Mouse (Mus musculus) hindbrain, postnatal 0 days (tissue): ENCODE results near the gene Tmem161a. TPM values are rescaled to one million over a fixed set of nuclear protein-coding genes. Genes with fewer than 3 reads are reported as not detected.
"Not testable (repeated sequence)": the region's sequence is repeated elsewhere in the genome, so short reads cannot be mapped to it uniquely, and the experiment has no call there.

Source experiments
- ATAC-seq: fragments of 200-750 bp; cut with Nextera tagmentation; 2 replicates; pipeline ENCODE4 v1.8.0; 2017; ENCODE audit warnings: mild to moderate bottlenecking, moderate TSS enrichment, moderate library complexity
- DNase-seq: peaks from one replicate; pipeline ENCODE4 v3.0.0-alpha.2; 2015; ENCODE audit warnings: low spot score
- H3K27ac ChIP-seq: fragments of 300-500 bp; sonication (generic); 2 replicates; pipeline ENCODE4 v1.5.1; 2014; ENCODE audit warnings: mild to moderate bottlenecking
- H3K27me3 ChIP-seq: fragments of 300-500 bp; sonication (generic); 2 replicates; pipeline ENCODE4 v1.6.1; 2014; ENCODE audit warnings: low read length, mixed read lengths; ENCODE audit not compliant: insufficient read depth
- H3K36me3 ChIP-seq: fragments of 300-500 bp; sonication (generic); 2 replicates; pipeline ENCODE4 v1.6.1; 2014; ENCODE audit warnings: low read length, mixed read lengths; ENCODE audit not compliant: insufficient read depth
- H3K4me1 ChIP-seq: fragments of 300-500 bp; sonication (generic); 2 replicates; pipeline ENCODE4 v1.6.1; 2014; ENCODE audit warnings: antibody characterized with exemption, low read length, mixed read lengths; ENCODE audit not compliant: insufficient read depth
- H3K4me2 ChIP-seq: fragments of 300-500 bp; sonication (generic); 2 replicates; pipeline ENCODE4 v1.6.1; 2014; ENCODE audit warnings: low read depth, mild to moderate bottlenecking, low read length, moderate library complexity, mixed read lengths
- H3K4me3 ChIP-seq: fragments of 300-500 bp; sonication (generic); 2 replicates; pipeline ENCODE4 v1.5.1; 2014; ENCODE audit warnings: low read length
- H3K9ac ChIP-seq: fragments of 300-500 bp; sonication (generic); replicated peaks from 2 replicates; pipeline ENCODE4 v1.6.1; 2014; ENCODE audit warnings: mild to moderate bottlenecking, low read length, moderate library complexity, mixed read lengths
- H3K9me3 ChIP-seq: fragments of 300-500 bp; sonication (generic); 2 replicates; pipeline ENCODE4 v1.6.1; 2016; ENCODE audit warnings: low read length, mixed read lengths
- CTCF ChIP-seq: IDR thresholded peaks from 2 replicates; pipeline ENCODE4 v1.5.1; 2016; ENCODE audit warnings: antibody characterized with exemption, control low read depth, low read depth
- WGBS: fragments of 180-500 bp; shearing (Covaris S2); extraction: QIAGEN DNeasy Blood & Tissue Kit; methylation state at CpG from one replicate; pipeline ENCODE4 v1.1.7; 2014; 5-methylcytosine and 5-hydroxymethylcytosine counted together
- polyA plus RNA-seq: library from polyadenylated mRNA; unstranded; fragments of >200 nt; fragmentation: Nextera tagmentation; extraction: Ambion mirVana; gene quantifications from 2 replicates; pipeline ENCODE4 v1.2.1, GENCODE M21; 2015
- total RNA-seq: library from RNA; depleted of rRNA; stranded (reverse); fragments of >200 nt; gene quantifications from 2 replicates; pipeline ENCODE4 v1.2.3, GENCODE M21; 2014

Tmem161a gene
- total and polyA plus RNA-seq, 2 experiments from 2014 or later, result 45.2 to 53.7 TPM

DNA sequence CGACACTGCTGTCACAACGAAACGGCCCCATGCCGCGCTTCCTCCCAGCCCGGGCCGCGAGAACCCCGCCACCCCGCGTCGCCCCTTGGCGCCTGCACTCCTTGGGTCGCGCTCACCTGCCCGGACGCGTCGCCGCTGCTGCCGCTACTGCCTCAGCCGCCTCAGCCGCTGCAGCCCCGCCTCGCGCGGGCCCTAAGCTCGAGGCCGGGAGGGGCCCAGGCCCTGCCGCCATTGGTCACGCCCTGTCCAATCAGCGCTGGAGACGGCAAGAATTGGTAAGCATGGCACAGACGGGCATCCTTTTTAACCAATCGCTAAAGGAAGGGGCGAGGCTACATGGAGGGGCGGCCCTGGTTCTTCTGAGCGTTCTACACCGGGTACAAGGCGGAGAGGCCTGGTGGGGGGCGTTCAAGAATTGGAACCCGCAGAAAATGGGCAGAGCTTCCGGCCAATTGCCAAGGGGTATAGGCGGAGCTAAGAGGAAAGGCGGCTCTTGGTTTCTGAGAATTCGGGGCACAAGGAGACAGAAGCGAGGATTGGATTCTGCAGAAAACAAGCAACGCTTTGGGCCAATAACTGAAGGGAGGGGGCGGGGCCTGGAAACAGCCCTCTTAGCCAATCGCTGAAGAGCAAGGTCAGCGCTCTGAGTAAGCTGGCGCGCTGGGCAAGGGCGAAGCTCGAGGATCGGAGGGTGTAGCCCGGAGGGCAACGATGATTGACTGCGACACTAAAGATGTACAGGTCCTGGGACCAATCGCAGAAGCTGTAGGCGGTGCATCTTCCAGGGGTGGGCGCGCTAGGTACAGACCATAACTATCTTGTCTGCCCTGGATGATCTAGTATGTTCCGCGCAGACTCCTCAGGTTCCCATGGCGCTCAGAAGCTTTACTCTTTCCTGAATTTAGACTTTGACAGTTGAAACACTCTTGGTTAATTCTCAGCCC is 40.2 kb downstream of the Tmem161a start, which contains the start of gene Slc25a42:
Slc25a42 (minus strand) TSS at position 194 of the 944 bp plus-strand sequence.
- ATAC-seq (peak; percentile 97), DNase-seq (peak; percentile 99)
- no peaks in the 10 kb centered on the region for H3K4me1 ChIP-seq
- 1% methylated on average over 66 of the region's 66 CpGs for WGBS
- H3K36me3 ChIP-seq, result no peaks in the 10 kb centered on the region
- H3K9me3 ChIP-seq, result no peaks in the 10 kb centered on the region
- peaks cover 3% of the 10 kb centered on the region; the same call in 1 of the 2 replicates for H3K27me3 ChIP-seq
- H3K4me3 ChIP-seq, result peak within 1 kb of the TSS; percentile 69
- H3K9ac ChIP-seq, result peak within 1 kb of the TSS; percentile 71
- no peak for TF ChIP-seq CTCF
- peak within 1 kb of the TSS; percentile 91 for H3K4me2 ChIP-seq
- peak within 1 kb of the TSS; percentile 83 for H3K27ac ChIP-seq

DNA sequence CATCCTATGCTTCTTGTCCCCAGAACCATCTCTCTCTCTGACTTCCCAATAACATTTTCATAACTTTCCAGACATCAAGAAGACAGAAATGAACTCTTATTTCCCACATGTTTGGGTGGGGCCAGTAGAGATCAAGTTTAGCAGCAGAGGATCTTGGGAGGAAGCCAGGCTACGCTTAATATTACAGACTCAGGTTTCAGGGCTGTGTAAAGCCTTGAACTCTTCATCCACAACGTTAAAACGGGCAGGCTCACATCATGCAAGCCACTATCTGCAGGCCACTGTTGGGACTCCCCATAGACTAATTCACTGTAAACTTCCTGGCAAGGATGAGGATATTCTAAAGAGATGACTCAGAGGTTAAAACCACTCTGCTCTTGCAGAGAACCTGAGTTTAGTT is 42.3 kb downstream of the Tmem161a start:
- no peak for TF ChIP-seq CTCF
- Histone ChIP-seq H3K4me1 (no peaks in the 10 kb centered on the region), H3K36me3 (no peaks in the 10 kb centered on the region), H3K9ac (no peak overlapping the region), H3K27ac (no peak overlapping the region), H3K9me3 (no peaks in the 10 kb centered on the region), H3K4me3 (no peak overlapping the region), H3K27me3 (no peaks in the 10 kb centered on the region), H3K4me2 (no peak overlapping the region)
- 77% methylated on average over 3 of the region's 3 CpGs for WGBS
- DNase-seq, result no peak
- no peak for ATAC-seq

DNA sequence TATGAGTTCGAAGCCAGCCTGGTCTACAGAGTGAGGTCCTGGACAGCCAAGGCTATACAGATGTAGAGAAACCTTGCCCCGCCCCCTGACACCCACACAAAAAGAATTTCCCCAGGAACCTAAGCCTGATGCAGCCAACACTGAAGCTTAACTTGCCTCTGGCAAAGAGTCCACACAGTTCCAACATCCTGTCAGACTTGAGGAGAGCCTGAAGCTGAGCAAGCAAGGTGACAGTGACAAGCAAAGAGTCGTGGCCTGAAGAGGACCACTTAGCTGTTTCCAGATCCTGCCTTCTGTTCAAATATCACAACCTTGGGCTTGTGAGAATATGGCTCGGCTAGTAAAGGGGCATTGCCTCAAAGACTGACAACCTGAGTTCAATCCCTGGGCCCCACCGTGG is 42.9 kb downstream of the Tmem161a start:
- no peak for TF ChIP-seq CTCF
- H3K4me2 ChIP-seq, result no peak overlapping the region
- H3K4me1 ChIP-seq, result no peaks in the 10 kb centered on the region
- DNase-seq (no peak), ATAC-seq (no peak)
- WGBS, result 75% methylated on average over 5 of the region's 5 CpGs
- no peaks in the 10 kb centered on the region for H3K36me3 ChIP-seq
- H3K9me3 ChIP-seq, result no peaks in the 10 kb centered on the region
- no peaks in the 10 kb centered on the region for H3K27me3 ChIP-seq
- no peak overlapping the region for H3K9ac ChIP-seq
- H3K27ac ChIP-seq, result peak overlapping the region; percentile 43; the same call in 1 of the 2 replicates
- H3K4me3 ChIP-seq, result no peak overlapping the region

DNA sequence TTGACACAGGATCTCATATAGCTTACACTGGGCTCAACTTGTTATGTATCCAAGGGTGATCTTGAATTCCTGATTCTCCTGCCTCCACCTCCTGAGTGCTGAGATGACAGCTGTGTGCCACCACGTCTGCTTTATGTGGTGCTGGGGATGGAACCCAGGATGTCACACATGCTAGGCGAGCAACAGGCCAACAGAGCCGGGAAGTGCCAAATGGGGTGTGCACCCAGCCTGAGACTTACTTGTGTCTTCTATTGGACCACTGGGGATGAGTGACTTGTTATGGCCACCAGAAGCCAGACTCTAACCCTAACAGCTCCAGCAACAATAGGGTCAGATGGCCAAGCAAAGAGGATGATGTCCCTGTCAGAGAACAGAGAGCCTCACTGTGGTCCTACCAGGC is 44.0 kb downstream of the Tmem161a start:
- H3K27ac ChIP-seq, result peak overlapping the region; percentile 43; the same call in 1 of the 2 replicates
- not testable (repeated sequence) for ATAC-seq, H3K4me1 ChIP-seq, H3K9me3 ChIP-seq, H3K27me3 ChIP-seq, H3K9ac ChIP-seq, H3K36me3 ChIP-seq, H3K4me2 ChIP-seq, DNase-seq, H3K4me3 ChIP-seq
- 59% methylated on average over 3 of the region's 3 CpGs for WGBS

DNA sequence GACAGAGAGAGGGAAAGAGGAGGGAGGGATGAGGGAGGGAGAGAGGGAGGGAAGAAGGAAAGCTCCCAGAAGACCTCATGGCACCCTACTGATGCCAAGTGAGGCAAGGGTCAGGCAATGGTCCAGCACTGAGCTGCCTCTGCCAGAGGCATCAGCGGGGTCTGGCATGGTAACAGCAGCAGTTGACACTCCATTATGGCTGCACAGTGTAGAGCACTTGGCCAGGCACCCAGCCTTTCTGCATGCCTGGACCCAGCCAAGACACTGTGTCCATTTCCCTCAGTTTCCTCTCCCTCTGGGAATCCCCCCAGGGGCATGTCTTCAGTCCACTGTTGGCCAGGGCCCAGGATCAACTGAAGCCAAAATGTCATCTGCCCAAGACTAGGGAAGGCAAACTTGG is 44.4 kb downstream of the Tmem161a start:
- WGBS, result 38% methylated on average over 1 of the region's 1 CpGs
- Histone ChIP-seq H3K9me3 (no peaks in the 10 kb centered on the region), H3K27ac (peak overlapping the region; percentile 42; the same call in 1 of the 2 replicates), H3K36me3 (peaks cover 5% of the 10 kb centered on the region; the same call in 1 of the 2 replicates), H3K4me2 (no peak overlapping the region), H3K9ac (no peak overlapping the region), H3K4me1 (no peaks in the 10 kb centered on the region), H3K4me3 (no peak overlapping the region), H3K27me3 (no peaks in the 10 kb centered on the region)
- ATAC-seq, result peak; percentile 51
- peak; percentile 86 for DNase-seq
- TF ChIP-seq CTCF, result no peak

DNA sequence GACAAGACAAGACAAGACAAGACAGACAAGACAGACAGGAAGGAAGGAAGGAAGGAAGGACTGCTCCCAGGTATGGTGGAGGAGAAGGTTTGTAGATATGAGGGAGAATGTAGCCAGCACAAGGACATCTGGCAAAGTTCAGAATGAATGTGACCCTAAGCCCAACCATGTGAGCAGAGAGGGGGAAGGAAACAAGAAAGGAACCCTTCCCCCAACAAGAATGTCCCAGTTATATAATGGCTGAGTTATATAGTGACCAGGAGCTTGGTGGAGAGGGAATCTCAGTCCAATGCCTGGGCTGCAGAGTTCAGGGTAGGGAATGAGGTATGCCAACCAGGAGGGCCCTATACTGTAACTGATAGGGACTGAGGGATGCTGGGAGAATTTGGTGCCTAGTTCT is 45.3 kb downstream of the Tmem161a start:
- H3K4me2 ChIP-seq, result no peak overlapping the region
- TF ChIP-seq CTCF, result no peak
- H3K4me1 ChIP-seq, result no peaks in the 10 kb centered on the region
- H3K27me3 ChIP-seq, result no peaks in the 10 kb centered on the region
- H3K36me3 ChIP-seq, result peaks cover 13% of the 10 kb centered on the region
- ATAC-seq (no peak), DNase-seq (no peak)
- 0 out of 2 replicates have a peak overlapping the region, but pooled peaks have one; percentile 42 for H3K27ac ChIP-seq
- no peak overlapping the region for H3K9ac ChIP-seq
- H3K4me3 ChIP-seq, result no peak overlapping the region
- no peaks in the 10 kb centered on the region for H3K9me3 ChIP-seq

DNA sequence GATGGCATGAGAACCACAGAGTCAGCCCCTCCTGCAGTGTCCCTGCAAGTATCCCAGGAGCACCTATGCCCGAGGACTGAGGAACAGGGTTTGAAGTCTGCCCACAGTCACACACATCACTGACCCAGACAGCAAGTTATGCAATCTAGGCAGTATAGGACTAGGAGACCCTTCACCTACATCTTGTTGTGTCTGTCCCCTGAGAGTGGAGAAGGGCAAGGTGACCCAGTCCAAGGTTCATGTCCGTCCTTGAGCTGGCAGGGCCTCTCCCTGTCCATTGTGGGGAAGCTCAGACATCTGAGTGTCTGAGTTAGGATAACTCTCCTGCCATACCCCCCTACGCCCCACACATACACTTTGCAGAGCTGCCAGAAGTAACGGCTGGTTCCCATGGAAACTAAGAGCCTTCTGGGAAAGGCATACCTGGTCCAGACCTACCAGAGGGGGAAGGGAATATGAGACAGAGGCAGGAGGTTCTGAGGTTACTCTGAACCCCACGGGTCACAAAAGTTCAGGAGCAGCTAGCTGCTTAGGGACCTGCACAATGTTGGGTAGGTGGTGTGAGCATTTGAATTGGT is 47.0 kb downstream of the Tmem161a start:
- Histone ChIP-seq H3K4me2 (no peak overlapping the region), H3K4me1 (no peaks in the 10 kb centered on the region), H3K4me3 (no peak overlapping the region), H3K36me3 (peaks cover 27% of the 10 kb centered on the region), H3K9ac (no peak overlapping the region), H3K27ac (no peak overlapping the region), H3K9me3 (no peaks in the 10 kb centered on the region), H3K27me3 (no peaks in the 10 kb centered on the region)
- DNase-seq (peak; percentile 34), ATAC-seq (no peak)
- TF ChIP-seq CTCF, result no peak
- 51% methylated on average over 5 of the region's 5 CpGs for WGBS
